Mouse (Mus musculus): ENCODE results near the gene Olfr190.
"Not testable (repeated sequence)": the region's sequence is repeated elsewhere in the genome, so short reads cannot be mapped to it uniquely, and the experiment has no call there.

Gene Olfr190

DNA sequence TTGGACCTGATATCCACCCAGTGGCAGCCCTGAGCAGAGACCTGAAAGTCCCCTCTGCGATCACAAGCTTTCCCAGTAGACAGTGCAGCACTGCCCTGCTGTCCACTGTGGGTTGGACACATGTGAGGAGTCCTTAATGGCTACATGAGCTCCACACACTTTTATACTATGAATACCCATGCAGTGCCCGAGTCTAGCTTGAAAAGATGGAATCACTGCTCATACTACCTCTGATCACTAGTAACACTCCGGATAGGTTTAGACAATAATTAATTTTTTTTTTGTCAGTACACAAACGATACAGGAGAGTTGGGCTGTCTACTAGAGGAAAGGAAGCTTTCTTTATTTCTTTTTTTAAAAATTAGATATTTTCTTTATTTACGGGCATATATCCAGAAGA, at the start of gene Olfr190:
Gene Olfr190, minus strand, starts transcription at position 101 of the 400 bp plus-strand sequence.
- no peak for DNase-seq (ENCODE audit: low read depth, low spot score)

GRCm38 (mm10) chr16:59120969-59121368, 43.2 kb upstream of the Olfr190 start, which contains the start of gene Olfr194:
TSS of gene Olfr194 (minus strand) at chr16:59121069.
- no peak for DNase-seq (ENCODE audit: low read depth, low spot score)

GRCm38 (mm10) chr16:59111781-59112180, 34.0 kb upstream of the Olfr190 start, which contains the start of gene Olfr193:
TSS of gene Olfr193 (minus strand) at chr16:59111881.
- DNase-seq (ENCODE audit: low read depth, low spot score) = no peak

DNA sequence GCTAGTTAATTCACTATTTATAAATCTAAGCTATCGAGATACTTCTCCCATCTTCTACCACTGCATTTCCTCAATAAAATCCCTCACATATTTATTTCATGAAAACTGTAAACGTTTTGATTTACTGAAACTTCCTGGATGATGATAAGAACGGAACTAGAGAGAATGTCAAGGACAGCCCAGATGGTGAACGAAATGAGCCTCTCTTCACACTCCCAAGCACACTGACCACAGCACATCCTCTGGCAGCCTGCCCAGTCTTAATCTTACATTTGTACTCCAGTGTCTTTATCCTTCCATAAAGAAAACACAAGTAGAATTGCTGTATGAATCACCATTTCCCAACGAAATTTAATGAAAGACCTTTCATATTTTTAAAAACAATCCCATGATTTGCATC, 30.7 kb upstream of the Olfr190 start:
- not testable (repeated sequence) for DNase-seq (ENCODE audit: low read depth, low spot score)

DNA sequence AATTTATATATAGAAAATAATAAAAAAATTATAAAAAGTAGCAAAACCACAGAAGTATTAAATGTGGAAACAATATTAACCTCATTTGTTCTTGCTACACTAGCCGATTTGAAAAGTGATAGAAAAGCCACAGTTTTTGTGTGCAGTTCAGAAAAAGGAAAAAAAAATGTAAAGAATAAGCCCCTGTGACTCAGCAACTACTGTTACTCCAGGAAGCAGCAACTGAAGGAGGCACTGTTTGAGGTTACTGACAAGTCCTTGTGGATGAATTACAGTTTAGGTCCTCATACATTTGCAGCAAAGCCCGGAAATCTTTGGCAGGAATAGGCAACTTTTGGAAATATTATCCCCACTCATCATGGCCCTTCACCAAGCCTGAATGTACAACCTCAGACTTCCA, 27.5 kb upstream of the Olfr190 start:
- no peak for DNase-seq (ENCODE audit: low read depth, low spot score)

DNA sequence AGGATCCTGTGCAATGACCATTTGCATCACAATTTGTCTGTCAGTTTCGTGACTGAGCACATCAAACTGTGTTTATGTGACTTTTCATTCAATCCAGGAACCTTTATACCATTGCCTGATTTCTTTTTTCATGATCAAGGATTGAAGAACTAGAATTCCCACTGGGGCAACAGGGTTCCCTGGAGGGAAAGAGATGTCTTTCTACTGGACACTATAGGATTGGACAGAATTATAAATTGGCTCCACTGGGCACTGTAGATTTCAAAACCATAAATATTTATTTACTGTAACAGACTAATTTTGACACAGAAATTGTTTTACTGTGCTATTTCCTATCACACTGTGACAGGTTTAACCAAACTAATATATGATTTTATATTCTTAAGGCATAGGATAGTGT, 11.9 kb upstream of the Olfr190 start, which contains the start of gene Olfr191:
Gene Olfr191, minus strand, starts transcription at position 101 of the 400 bp plus-strand sequence.
- not testable (repeated sequence) for DNase-seq (ENCODE audit: low read depth, low spot score)

DNA sequence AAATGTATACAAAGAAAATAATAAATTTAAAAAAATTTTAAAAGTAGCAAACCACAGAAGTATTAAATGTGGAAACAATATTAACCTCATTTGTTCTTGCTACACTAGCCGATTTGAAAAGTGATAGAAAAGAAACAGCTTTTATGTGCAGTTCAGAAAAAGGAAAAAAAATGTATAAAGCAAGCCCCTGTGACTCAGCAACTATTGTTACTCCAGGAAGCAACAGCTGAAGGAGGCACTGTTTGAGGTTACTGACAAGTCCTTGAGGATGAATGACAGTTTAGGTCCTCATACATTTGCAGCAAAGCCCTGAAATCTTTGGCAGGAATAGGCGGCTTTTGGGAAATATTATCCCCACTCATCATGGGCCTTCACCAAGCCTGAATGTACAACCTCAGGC, 3.3 kb upstream of the Olfr190 start:
- not testable (repeated sequence) for DNase-seq (ENCODE audit: low read depth, low spot score)

DNA sequence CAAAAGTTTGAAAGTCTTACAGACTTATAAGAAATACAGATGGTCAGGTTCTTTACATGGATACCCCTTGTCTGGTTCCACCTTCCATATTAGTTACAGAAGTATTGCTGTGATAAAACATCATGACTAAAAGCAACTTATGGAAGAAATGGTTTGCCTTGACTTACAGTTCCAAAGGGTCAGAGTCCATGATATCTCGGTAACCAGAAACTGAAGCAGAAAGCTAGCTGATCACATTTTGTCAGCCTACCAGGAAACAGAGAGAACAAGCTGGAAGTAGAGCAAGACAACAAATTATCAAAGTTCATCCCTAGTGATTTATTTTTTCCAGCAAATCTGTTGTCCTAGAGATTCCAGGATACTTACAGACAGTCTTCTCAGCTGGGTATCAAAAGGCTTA, 4.3 kb downstream of the Olfr190 start:
- DNase-seq (ENCODE audit: low read depth, low spot score) = no peak

- no peak for DNase-seq (ENCODE audit: low read depth, low spot score)
Measured at GRCm38 (mm10) chr16:59071755-59072154, 6.0 kb downstream of the Olfr190 start.

DNA sequence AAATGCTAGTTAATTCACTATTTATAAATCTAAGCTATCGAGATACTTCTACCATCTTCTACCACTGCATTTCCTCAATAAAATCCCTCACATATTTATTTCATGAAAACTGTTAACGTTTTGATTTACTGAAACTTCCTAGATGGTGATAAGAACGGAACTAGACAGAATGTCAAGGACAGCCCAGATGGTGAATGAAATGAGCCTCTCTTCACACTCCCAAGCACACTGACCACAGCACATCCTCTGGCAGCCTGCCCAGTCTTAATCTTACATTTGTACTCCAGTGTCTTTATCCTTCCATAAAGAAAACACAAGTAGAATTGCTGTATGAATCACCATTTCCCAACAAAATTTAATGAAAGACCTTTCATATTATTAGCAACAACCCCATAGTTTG, 15.4 kb downstream of the Olfr190 start:
- not testable (repeated sequence) for DNase-seq (ENCODE audit: low read depth, low spot score)

DNA sequence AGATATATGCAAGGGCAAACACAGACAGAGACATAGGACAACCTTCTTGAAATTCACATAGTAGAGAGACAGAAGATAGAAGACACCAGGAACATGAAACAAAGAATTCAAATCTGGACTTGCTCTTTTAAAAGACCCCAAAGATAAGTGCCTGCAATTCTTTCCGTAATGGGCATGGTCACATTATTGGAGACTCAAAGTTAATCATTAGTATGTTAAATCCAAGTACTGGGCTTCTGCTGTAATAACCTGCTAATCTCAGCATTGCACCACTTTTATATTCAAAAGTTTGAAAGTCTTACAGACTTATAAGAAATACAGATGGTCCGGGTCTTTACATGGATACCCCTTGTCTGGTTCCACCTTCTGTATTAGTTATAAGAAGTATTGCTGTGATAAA, 28.5 kb downstream of the Olfr190 start:
- not testable (repeated sequence) for DNase-seq (ENCODE audit: low read depth, low spot score)

DNA sequence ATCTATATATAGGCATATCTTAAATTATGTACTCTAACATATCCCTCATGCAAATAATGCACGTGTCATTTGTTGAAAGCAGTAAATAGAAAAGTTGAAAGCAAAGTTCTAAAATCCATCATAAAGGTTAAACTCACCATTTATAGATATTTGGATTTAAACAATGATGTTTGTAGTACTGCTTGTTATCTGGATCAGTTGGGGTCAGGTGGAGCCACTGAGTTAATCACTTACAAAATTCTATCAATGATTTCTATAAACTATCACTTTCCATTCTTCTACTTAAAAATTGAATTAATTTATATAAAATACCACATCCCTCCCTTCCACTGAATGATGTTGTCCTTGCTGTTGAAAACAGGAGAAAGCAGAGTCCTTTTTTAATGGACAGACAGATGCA, 28.9 kb downstream of the Olfr190 start:
- no peak for DNase-seq (ENCODE audit: low read depth, low spot score)

GRCm38 (mm10) chr16:59047579-59047978, 30.2 kb downstream of the Olfr190 start:
- no peak for DNase-seq (ENCODE audit: low read depth, low spot score)

DNA sequence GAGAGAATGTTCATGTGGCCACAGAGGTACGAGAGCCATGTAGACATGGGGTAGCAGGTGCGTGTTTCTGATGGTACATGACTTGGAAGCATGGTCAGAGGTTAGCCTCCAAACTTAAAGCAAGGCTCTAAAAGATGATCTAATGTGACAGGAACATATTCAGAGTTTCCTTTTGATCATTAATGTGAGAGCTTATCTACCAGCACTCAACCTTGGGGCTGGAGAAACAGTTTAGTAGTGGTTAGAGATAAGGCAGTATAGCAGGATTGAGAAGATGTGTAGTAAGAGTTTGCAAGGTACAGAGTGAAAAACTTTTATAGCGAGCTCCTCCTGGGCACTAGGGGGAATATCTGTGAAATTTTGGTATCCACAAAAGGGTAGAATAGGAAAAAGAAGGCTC, 32.0 kb downstream of the Olfr190 start:
- no peak for DNase-seq (ENCODE audit: low read depth, low spot score)

DNA sequence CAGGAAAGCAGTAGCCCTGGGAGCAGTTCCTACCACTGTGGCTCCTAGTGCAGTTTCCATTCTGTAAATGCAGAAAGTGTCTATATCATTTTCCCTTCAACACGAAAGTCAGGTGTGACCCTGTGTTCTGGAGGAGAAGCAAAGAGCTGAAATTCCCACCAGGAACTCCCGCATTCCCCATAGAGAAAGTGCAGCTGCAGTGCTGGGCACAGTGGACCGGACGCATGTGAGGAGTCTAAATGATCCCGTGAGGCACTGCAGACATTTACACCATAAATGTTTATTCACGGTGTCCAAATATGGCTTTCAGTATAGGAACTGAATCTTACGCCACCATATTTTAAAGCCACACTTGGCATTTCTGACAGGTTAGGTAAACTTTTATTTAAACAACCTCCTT, 38.1 kb downstream of the Olfr190 start, which contains the start of gene Olfr187:
Gene Olfr187, minus strand, starts transcription at position 58 of the 400 bp plus-strand sequence.
- no peak for DNase-seq (ENCODE audit: low read depth, low spot score)

DNA sequence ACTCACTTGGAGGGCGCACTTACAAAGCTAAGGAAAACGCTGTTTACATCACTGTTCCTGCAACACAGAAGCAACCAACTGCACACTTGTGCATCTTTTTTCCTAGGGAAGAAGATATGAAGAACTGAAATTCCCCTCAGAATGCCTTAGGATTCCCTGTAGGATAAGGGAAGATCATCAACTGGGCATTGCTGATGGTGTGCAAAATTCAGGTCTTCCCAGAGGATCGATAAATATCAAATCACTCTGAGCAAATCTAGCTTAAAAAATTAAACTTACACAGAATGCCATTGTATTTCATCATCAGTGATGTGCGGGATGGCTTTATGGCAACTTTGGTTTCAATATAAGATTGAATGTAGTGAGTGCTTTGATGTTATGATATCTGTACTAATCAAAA, 47.6 kb downstream of the Olfr190 start, which contains the start of gene Olfr186:
Gene Olfr186, minus strand, starts transcription at position 101 of the 400 bp plus-strand sequence.
- no peak for DNase-seq (ENCODE audit: low read depth, low spot score)
